Mouse (Mus musculus) v-Abl transformed pro-B cells (cell line): ENCODE data around the gene Nmnat1.

ENCODE experiments used
- in situ Hi-C, 2 experiments: fragments of 400-800 bp; cut with MboI; formaldehyde crosslinking; loops; one replicate each; pipeline ENCODE4 v1.15.1; 2025; ENCODE audit not compliant: unreplicated experiment in 2 of 2

The Nmnat1 gene

GRCm38 (mm10) chr4:149446309-149446708, 38.7 kb downstream of the Nmnat1 start:
- in situ Hi-C loops: loop anchor here in 1 of 2 experiments (25.0 kb wide), 1 partner anchor 309 kb away; the partner anchor contains the start of genes Cenps and Cort

DNA sequence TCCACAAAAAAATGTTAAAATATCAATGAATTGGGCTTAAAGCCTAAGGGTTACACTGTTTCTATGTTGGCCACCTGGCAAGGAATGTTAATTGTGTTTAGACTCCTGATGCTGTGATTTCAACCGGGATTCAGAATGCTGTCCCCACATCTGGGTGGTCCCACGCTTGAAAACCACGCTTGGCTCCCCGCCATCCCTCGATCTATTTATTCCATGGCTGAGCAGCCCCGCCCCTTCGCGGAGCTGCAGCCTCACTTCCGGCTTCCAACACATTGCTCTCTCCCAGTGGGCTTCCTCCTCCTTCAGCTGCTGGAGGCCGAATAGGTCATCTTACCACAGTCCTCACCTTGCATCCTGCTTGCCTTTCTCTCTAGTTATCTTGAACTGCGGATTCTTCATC, 39.1 kb downstream of the Nmnat1 start:
- in situ Hi-C loops: loop anchor here in 1 of 2 experiments (25.0 kb wide), 1 partner anchor 309 kb away; the partner anchor contains the start of genes Cenps and Cort

- in situ Hi-C loops: loop anchor here (5.0 to 25.0 kb wide), 2 partner anchors 68 to 308 kb away; partner anchors contain the start of genes Cenps (in 1 of the 2) and Cort (in 1 of the 2)
Measured at GRCm38 (mm10) chr4:149444964-149445701, 39.9 kb downstream of the Nmnat1 start.

DNA sequence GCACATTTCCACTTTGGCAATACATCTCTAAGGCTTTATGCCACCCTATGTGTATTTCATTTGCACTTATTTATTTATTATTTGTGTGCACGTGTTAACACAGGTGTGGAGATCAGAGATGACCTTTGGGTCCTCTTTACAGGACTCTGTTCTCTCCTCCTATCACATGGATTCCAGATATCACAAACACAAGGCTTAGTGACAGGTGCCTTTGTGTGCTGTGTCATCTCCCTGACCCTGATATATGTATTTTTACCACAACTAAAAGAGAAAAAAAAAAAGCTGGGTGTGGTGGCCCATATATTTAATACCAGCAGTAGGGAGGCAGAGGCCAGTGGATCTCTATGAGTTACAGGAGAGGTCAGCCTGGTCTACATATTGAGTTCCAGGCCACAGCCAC, 40.5 kb downstream of the Nmnat1 start:
- in situ Hi-C loops: loop anchor here (5.0 to 25.0 kb wide), 2 partner anchors 67 to 307 kb away; partner anchors contain the start of genes Cenps (in 1 of the 2) and Cort (in 1 of the 2)

- in situ Hi-C loops: loop anchor here (5.0 to 25.0 kb wide), 2 partner anchors 65 to 305 kb away; partner anchors contain the start of genes Cenps (in 1 of the 2) and Cort (in 1 of the 2)
Measured at GRCm38 (mm10) chr4:149442436-149442835, 42.6 kb downstream of the Nmnat1 start.

- in situ Hi-C loops: loop anchor here (5.0 to 25.0 kb wide), 2 partner anchors 63 to 303 kb away; partner anchors contain the start of genes Cenps (in 1 of the 2) and Cort (in 1 of the 2)
Measured at GRCm38 (mm10) chr4:149440576-149440975, 44.4 kb downstream of the Nmnat1 start.

DNA sequence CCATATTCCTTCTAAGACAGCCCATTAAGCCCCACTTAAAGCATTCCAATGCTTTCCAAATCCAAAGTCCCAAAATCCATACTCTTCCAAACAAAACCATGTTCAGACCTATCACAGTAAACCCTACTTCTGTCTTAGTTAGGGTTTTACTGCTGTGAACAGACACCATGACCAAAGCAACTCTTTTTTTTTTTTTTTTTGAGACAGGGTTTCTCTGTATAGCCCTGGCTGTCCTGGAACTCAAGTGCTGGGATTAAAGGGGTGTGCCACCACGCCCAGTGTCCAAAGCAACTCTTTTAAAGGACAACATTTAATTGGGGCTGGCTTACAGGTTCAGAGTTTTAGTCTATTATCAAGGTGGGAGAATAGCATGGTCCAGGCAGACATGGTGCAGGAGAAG, 53.1 kb downstream of the Nmnat1 start:
- in situ Hi-C loops: loop anchor here in 1 of 2 experiments (25.0 kb wide), 1 partner anchor 295 kb away; the partner anchor contains the start of genes Cenps and Cort

GRCm38 (mm10) chr4:149429592-149429991, 55.4 kb downstream of the Nmnat1 start:
- in situ Hi-C loops: loop anchor here in 1 of 2 experiments (25.0 kb wide), 1 partner anchor 292 kb away; the partner anchor contains the start of genes Cenps and Cort

GRCm38 (mm10) chr4:149426325-149427199, 58.4 kb downstream of the Nmnat1 start, which contains the start of gene Ube4b:
Ube4b (minus strand) TSS chr4:149426749.
- in situ Hi-C loops: loop anchor here in 1 of 2 experiments (25.0 kb wide), 1 partner anchor 289 kb away; the partner anchor contains the start of genes Cenps and Cort

GRCm38 (mm10) chr4:149425801-149426292, 59.2 kb downstream of the Nmnat1 start:
- in situ Hi-C loops: loop anchor here in 1 of 2 experiments (25.0 kb wide), 1 partner anchor 289 kb away; the partner anchor contains the start of genes Cenps and Cort

- in situ Hi-C loops: loop anchor here in 1 of 2 experiments (25.0 kb wide), 1 partner anchor 287 kb away; the partner anchor contains the start of genes Cenps and Cort
Measured at GRCm38 (mm10) chr4:149424755-149425154, 60.2 kb downstream of the Nmnat1 start.

DNA sequence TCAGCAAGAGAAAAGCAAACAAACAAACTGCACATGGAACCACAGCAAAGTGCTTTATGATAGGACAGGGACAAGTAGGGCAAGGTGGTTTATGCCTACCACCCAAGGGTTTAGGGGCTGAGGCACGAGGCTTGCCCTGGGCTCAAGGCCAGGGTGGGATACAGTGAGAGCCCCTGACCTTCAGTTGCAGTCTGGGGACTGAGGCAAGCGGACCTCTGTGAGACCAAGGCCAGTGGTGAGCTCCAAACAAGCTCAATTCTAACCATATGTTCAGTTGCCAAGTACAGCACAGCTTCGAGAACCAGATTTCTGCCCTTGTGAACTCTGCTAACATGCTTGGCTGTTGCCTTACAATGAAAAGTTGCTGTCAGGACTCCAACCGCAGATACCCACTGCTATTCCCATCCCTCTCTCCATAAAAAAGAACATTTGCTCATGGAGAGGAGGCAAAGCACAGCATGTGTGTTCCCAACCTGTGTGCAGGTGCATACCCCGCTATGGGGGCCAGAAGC, 67.1 kb downstream of the Nmnat1 start:
- in situ Hi-C loops: no loop called here
